Mouse (Mus musculus): ENCODE results near the gene Rnf181.

The Rnf181 gene

GRCm38 (mm10) chr6:72319019-72319418 is 47.7 kb downstream of the Rnf181 start:
- TF ChIP-seq NANOG (IDR thresholded peaks at IDR 0.05; ENCODE audit: borderline replicate concordance, low read length) (no peak), POU5F1 (IDR thresholded peaks at IDR 0.05; ENCODE audit: borderline replicate concordance, low read length) (no peak), CTCF (conservative IDR thresholded peaks at IDR 0.05; ENCODE audit: low read length) (peak; percentile 20)
- peaks cover 20% of the 10 kb centered on the region for H3K4me1 ChIP-seq (replicated peaks; ENCODE audit: low read depth, low read length)
- H3K27me3 ChIP-seq (ENCODE audit: insufficient read depth, low read length) = no peaks in the 10 kb centered on the region
- no peaks in the 10 kb centered on the region for H3K9me3 ChIP-seq (ENCODE audit: low read length)
- H3K4me3 ChIP-seq (replicated peaks; ENCODE audit: low read length) = no peak overlapping the region
- peaks cover 96% of the 10 kb centered on the region for H3K36me3 ChIP-seq (ENCODE audit: insufficient read depth, low read length)

- peaks cover 93% of the 10 kb centered on the region for H3K36me3 ChIP-seq (ENCODE audit: insufficient read depth, low read length)
- no peaks in the 10 kb centered on the region for H3K9me3 ChIP-seq (ENCODE audit: low read length)
- H3K27me3 ChIP-seq (ENCODE audit: insufficient read depth, low read length) = no peaks in the 10 kb centered on the region
- H3K4me1 ChIP-seq (replicated peaks; ENCODE audit: low read depth, low read length) = peaks cover 16% of the 10 kb centered on the region
- TF ChIP-seq NANOG (IDR thresholded peaks at IDR 0.05; ENCODE audit: borderline replicate concordance, low read length) (no peak), CTCF (conservative IDR thresholded peaks at IDR 0.05; ENCODE audit: low read length) (no peak), POU5F1 (IDR thresholded peaks at IDR 0.05; ENCODE audit: borderline replicate concordance, low read length) (no peak)
- no peak overlapping the region for H3K4me3 ChIP-seq (replicated peaks; ENCODE audit: low read length)
These were observed 48.3 kb downstream of the Rnf181 start for GRCm38 (mm10) chr6:72318440-72318839.

- Histone ChIP-seq H3K27me3 (ENCODE audit: insufficient read depth, low read length) (no peaks in the 10 kb centered on the region), H3K36me3 (ENCODE audit: insufficient read depth, low read length) (peaks cover 85% of the 10 kb centered on the region), H3K4me1 (replicated peaks; ENCODE audit: low read depth, low read length) (peaks cover 4% of the 10 kb centered on the region; the same call in 1 of the 2 replicates), H3K9me3 (ENCODE audit: low read length) (no peaks in the 10 kb centered on the region), H3K4me3 (replicated peaks; ENCODE audit: low read length) (no peak overlapping the region)
- TF ChIP-seq CTCF (conservative IDR thresholded peaks at IDR 0.05; ENCODE audit: low read length) = no peak
- no peak for TF ChIP-seq NANOG (IDR thresholded peaks at IDR 0.05; ENCODE audit: borderline replicate concordance, low read length)
- no peak for TF ChIP-seq POU5F1 (IDR thresholded peaks at IDR 0.05; ENCODE audit: borderline replicate concordance, low read length)
These were observed 50.7 kb downstream of the Rnf181 start for GRCm38 (mm10) chr6:72316044-72316443.

GRCm38 (mm10) chr6:72315384-72315783 is 51.4 kb downstream of the Rnf181 start:
- peaks cover 78% of the 10 kb centered on the region for H3K36me3 ChIP-seq (ENCODE audit: insufficient read depth, low read length)
- no peak overlapping the region for H3K4me3 ChIP-seq (replicated peaks; ENCODE audit: low read length)
- H3K9me3 ChIP-seq (ENCODE audit: low read length) = no peaks in the 10 kb centered on the region
- TF ChIP-seq NANOG (IDR thresholded peaks at IDR 0.05; ENCODE audit: borderline replicate concordance, low read length) = no peak
- H3K27me3 ChIP-seq (ENCODE audit: insufficient read depth, low read length) = no peaks in the 10 kb centered on the region
- H3K4me1 ChIP-seq (replicated peaks; ENCODE audit: low read depth, low read length) = peaks cover 4% of the 10 kb centered on the region; the same call in 1 of the 2 replicates

GRCm38 (mm10) chr6:72313124-72313867 is 53.5 kb downstream of the Rnf181 start:
- Histone ChIP-seq H3K4me1 (replicated peaks; ENCODE audit: low read depth, low read length) (peaks cover 10% of the 10 kb centered on the region; the same call in 1 of the 2 replicates), H3K4me3 (replicated peaks; ENCODE audit: low read length) (no peak overlapping the region), H3K36me3 (ENCODE audit: insufficient read depth, low read length) (peaks cover 57% of the 10 kb centered on the region), H3K9me3 (ENCODE audit: low read length) (no peaks in the 10 kb centered on the region), H3K27me3 (ENCODE audit: insufficient read depth, low read length) (no peaks in the 10 kb centered on the region)
- no peak for TF ChIP-seq NANOG (IDR thresholded peaks at IDR 0.05; ENCODE audit: borderline replicate concordance, low read length)
- TF ChIP-seq POU5F1 (IDR thresholded peaks at IDR 0.05; ENCODE audit: borderline replicate concordance, low read length) = no peak
- no peak for TF ChIP-seq CTCF (conservative IDR thresholded peaks at IDR 0.05; ENCODE audit: low read length)

GRCm38 (mm10) chr6:72312198-72312597 is 54.6 kb downstream of the Rnf181 start:
- Histone ChIP-seq H3K36me3 (ENCODE audit: insufficient read depth, low read length) (peaks cover 46% of the 10 kb centered on the region), H3K9me3 (ENCODE audit: low read length) (no peaks in the 10 kb centered on the region), H3K27me3 (ENCODE audit: insufficient read depth, low read length) (no peaks in the 10 kb centered on the region), H3K4me1 (replicated peaks; ENCODE audit: low read depth, low read length) (peaks cover 10% of the 10 kb centered on the region; the same call in 1 of the 2 replicates), H3K4me3 (replicated peaks; ENCODE audit: low read length) (no peak overlapping the region)
- TF ChIP-seq POU5F1 (IDR thresholded peaks at IDR 0.05; ENCODE audit: borderline replicate concordance, low read length) (no peak), CTCF (conservative IDR thresholded peaks at IDR 0.05; ENCODE audit: low read length) (no peak), NANOG (IDR thresholded peaks at IDR 0.05; ENCODE audit: borderline replicate concordance, low read length) (no peak)
